Mouse (Mus musculus): Measurements from ENCODE around the gene Dhx58. TPM values are rescaled to one million over a fixed set of nuclear protein-coding genes. Genes with fewer than 3 reads are reported as not detected.
A peak's percentile ranks its signal among the peaks of the same experiment; 100 is the strongest.

The Dhx58 gene
- polyA plus RNA-seq, 1 experiment from 2014 or later, result 4.3 TPM

- 3% methylated on average over 14 of the region's 14 CpGs for WGBS
- ATAC-seq (replicated peaks; ENCODE audit: low FRiP score) (no peak), DNase-seq (ENCODE audit: low spot score) (peak; percentile 69)
- Histone ChIP-seq H3K4me3 (ENCODE audit: low read depth, low read length) (no peak overlapping the region), H3K27ac (ENCODE audit: low read depth, low read length) (no peak overlapping the region), H3K4me2 (ENCODE audit: low read depth, low read length, severe bottlenecking) (peak overlapping the region; percentile 41), H3K4me1 (replicated peaks; ENCODE audit: control insufficient read depth, insufficient read depth, low read length) (0 out of 2 replicates have a peak, but pooled peaks cover 2% of the 10 kb centered on the region), H3K9me3 (ENCODE audit: control insufficient read depth, low read length) (no peaks in the 10 kb centered on the region), H3K27me3 (ENCODE audit: control insufficient read depth, insufficient read depth, low read length) (no peaks in the 10 kb centered on the region), H3K9ac (ENCODE audit: low read length) (peak overlapping the region; percentile 17; the same call in 1 of the 2 replicates), H3K36me3 (ENCODE audit: control insufficient read depth, insufficient read depth, low read length) (peaks cover 1% of the 10 kb centered on the region; the same call in 1 of the 2 replicates)
Measured at GRCm38 (mm10) chr11:100701301-100701700, 2.8 kb downstream of the Dhx58 start.

- peak overlapping the region; percentile 41; the same call in 1 of the 2 replicates for H3K4me2 ChIP-seq (ENCODE audit: low read depth, low read length, severe bottlenecking)
- 72% methylated on average over 3 of the region's 3 CpGs for WGBS
- no peaks in the 10 kb centered on the region; the same call in 1 of the 2 replicates for H3K36me3 ChIP-seq (ENCODE audit: control insufficient read depth, insufficient read depth, low read length)
- no peak overlapping the region for H3K9ac ChIP-seq (ENCODE audit: low read length)
- 0 out of 2 replicates have a peak, but pooled peaks cover 2% of the 10 kb centered on the region for H3K4me1 ChIP-seq (replicated peaks; ENCODE audit: control insufficient read depth, insufficient read depth, low read length)
- no peaks in the 10 kb centered on the region for H3K27me3 ChIP-seq (ENCODE audit: control insufficient read depth, insufficient read depth, low read length)
- ATAC-seq (replicated peaks; ENCODE audit: low FRiP score), result no peak
- no peaks in the 10 kb centered on the region for H3K9me3 ChIP-seq (ENCODE audit: control insufficient read depth, low read length)
- H3K4me3 ChIP-seq (ENCODE audit: low read depth, low read length), result no peak overlapping the region
- no peak for DNase-seq (ENCODE audit: low spot score)
- H3K27ac ChIP-seq (ENCODE audit: low read depth, low read length), result no peak overlapping the region
Measured at GRCm38 (mm10) chr11:100700710-100701109, 3.4 kb downstream of the Dhx58 start.

GRCm38 (mm10) chr11:100697921-100698320, 6.2 kb downstream of the Dhx58 start:
- Histone ChIP-seq H3K27ac (ENCODE audit: low read depth, low read length) (no peak overlapping the region), H3K9me3 (ENCODE audit: control insufficient read depth, low read length) (no peaks in the 10 kb centered on the region), H3K4me1 (replicated peaks; ENCODE audit: control insufficient read depth, insufficient read depth, low read length) (peaks cover 2% of the 10 kb centered on the region; the same call in 1 of the 2 replicates), H3K9ac (ENCODE audit: low read length) (no peak overlapping the region), H3K27me3 (ENCODE audit: control insufficient read depth, insufficient read depth, low read length) (peaks cover 4% of the 10 kb centered on the region; the same call in 1 of the 2 replicates), H3K36me3 (ENCODE audit: control insufficient read depth, insufficient read depth, low read length) (no peaks in the 10 kb centered on the region), H3K4me3 (ENCODE audit: low read depth, low read length) (no peak overlapping the region), H3K4me2 (ENCODE audit: low read depth, low read length, severe bottlenecking) (no peak overlapping the region)
- ATAC-seq (replicated peaks; ENCODE audit: low FRiP score), result no peak
- no peak for DNase-seq (ENCODE audit: low spot score)
- 80% methylated on average over 7 of the region's 7 CpGs for WGBS

GRCm38 (mm10) chr11:100694926-100695325, 9.1 kb downstream of the Dhx58 start:
- Histone ChIP-seq H3K4me2 (ENCODE audit: low read depth, low read length, severe bottlenecking) (no peak overlapping the region), H3K4me3 (ENCODE audit: low read depth, low read length) (no peak overlapping the region), H3K27ac (ENCODE audit: low read depth, low read length) (no peak overlapping the region), H3K4me1 (replicated peaks; ENCODE audit: control insufficient read depth, insufficient read depth, low read length) (no peaks in the 10 kb centered on the region; the same call in 1 of the 2 replicates), H3K9ac (ENCODE audit: low read length) (no peak overlapping the region), H3K9me3 (ENCODE audit: control insufficient read depth, low read length) (no peaks in the 10 kb centered on the region), H3K27me3 (ENCODE audit: control insufficient read depth, insufficient read depth, low read length) (peaks cover 10% of the 10 kb centered on the region; the same call in 1 of the 2 replicates), H3K36me3 (ENCODE audit: control insufficient read depth, insufficient read depth, low read length) (no peaks in the 10 kb centered on the region)
- WGBS, result 44% methylated on average over 5 of the region's 5 CpGs
- ATAC-seq (replicated peaks; ENCODE audit: low FRiP score) (no peak), DNase-seq (ENCODE audit: low spot score) (peak; percentile 89)

- no peaks in the 10 kb centered on the region for H3K9me3 ChIP-seq (ENCODE audit: control insufficient read depth, low read length)
- H3K27me3 ChIP-seq (ENCODE audit: control insufficient read depth, insufficient read depth, low read length), result peaks cover 10% of the 10 kb centered on the region; the same call in 1 of the 2 replicates
- ATAC-seq (replicated peaks; ENCODE audit: low FRiP score) (no peak), DNase-seq (ENCODE audit: low spot score) (no peak)
- no peaks in the 10 kb centered on the region; the same call in 1 of the 2 replicates for H3K4me1 ChIP-seq (replicated peaks; ENCODE audit: control insufficient read depth, insufficient read depth, low read length)
- no peak overlapping the region for H3K27ac ChIP-seq (ENCODE audit: low read depth, low read length)
- no peak overlapping the region for H3K9ac ChIP-seq (ENCODE audit: low read length)
- H3K36me3 ChIP-seq (ENCODE audit: control insufficient read depth, insufficient read depth, low read length), result no peaks in the 10 kb centered on the region
- WGBS, result 29% methylated on average over 5 of the region's 5 CpGs
- H3K4me3 ChIP-seq (ENCODE audit: low read depth, low read length), result no peak overlapping the region
- no peak overlapping the region for H3K4me2 ChIP-seq (ENCODE audit: low read depth, low read length, severe bottlenecking)
Measured at GRCm38 (mm10) chr11:100693154-100693553, 10.9 kb downstream of the Dhx58 start.

- no peak for DNase-seq (ENCODE audit: low spot score)
- H3K9ac ChIP-seq (ENCODE audit: low read length), result no peak within 1 kb of the TSS
- peaks cover 10% of the 10 kb centered on the region; the same call in 1 of the 2 replicates for H3K27me3 ChIP-seq (ENCODE audit: control insufficient read depth, insufficient read depth, low read length)
- peak within 1 kb of the TSS; percentile 50 for H3K4me2 ChIP-seq (ENCODE audit: low read depth, low read length, severe bottlenecking)
- no peaks in the 10 kb centered on the region for H3K36me3 ChIP-seq (ENCODE audit: control insufficient read depth, insufficient read depth, low read length)
- ATAC-seq (replicated peaks; ENCODE audit: low FRiP score), result no peak
- no peak within 1 kb of the TSS for H3K27ac ChIP-seq (ENCODE audit: low read depth, low read length)
- no peaks in the 10 kb centered on the region; the same call in 1 of the 2 replicates for H3K4me1 ChIP-seq (replicated peaks; ENCODE audit: control insufficient read depth, insufficient read depth, low read length)
- H3K9me3 ChIP-seq (ENCODE audit: control insufficient read depth, low read length), result no peaks in the 10 kb centered on the region
- H3K4me3 ChIP-seq (ENCODE audit: low read depth, low read length), result peak within 1 kb of the TSS; percentile 11; the same call in 1 of the 2 replicates
- 2% methylated on average over 23 of the region's 23 CpGs for WGBS
Measured at GRCm38 (mm10) chr11:100692164-100692616, 11.9 kb downstream of the Dhx58 start, which contains the start of gene Zfp385c. Zfp385c (minus strand) TSS chr11:100692455.

- H3K36me3 ChIP-seq (ENCODE audit: control insufficient read depth, insufficient read depth, low read length), result no peaks in the 10 kb centered on the region
- peaks cover 10% of the 10 kb centered on the region; the same call in 1 of the 2 replicates for H3K27me3 ChIP-seq (ENCODE audit: control insufficient read depth, insufficient read depth, low read length)
- no peak overlapping the region for H3K4me3 ChIP-seq (ENCODE audit: low read depth, low read length)
- H3K9me3 ChIP-seq (ENCODE audit: control insufficient read depth, low read length), result no peaks in the 10 kb centered on the region
- ATAC-seq (replicated peaks; ENCODE audit: low FRiP score), result no peak
- H3K4me1 ChIP-seq (replicated peaks; ENCODE audit: control insufficient read depth, insufficient read depth, low read length), result no peaks in the 10 kb centered on the region; the same call in 1 of the 2 replicates
- H3K27ac ChIP-seq (ENCODE audit: low read depth, low read length), result no peak overlapping the region
- no peak for DNase-seq (ENCODE audit: low spot score)
- WGBS, result 81% methylated on average over 7 of the region's 7 CpGs
- H3K4me2 ChIP-seq (ENCODE audit: low read depth, low read length, severe bottlenecking), result no peak overlapping the region
- no peak overlapping the region for H3K9ac ChIP-seq (ENCODE audit: low read length)
Measured at GRCm38 (mm10) chr11:100690389-100690788, 13.7 kb downstream of the Dhx58 start.

- Histone ChIP-seq H3K27ac (ENCODE audit: low read depth, low read length) (no peak overlapping the region), H3K4me1 (replicated peaks; ENCODE audit: control insufficient read depth, insufficient read depth, low read length) (no peaks in the 10 kb centered on the region; the same call in 1 of the 2 replicates), H3K27me3 (ENCODE audit: control insufficient read depth, insufficient read depth, low read length) (peaks cover 10% of the 10 kb centered on the region; the same call in 1 of the 2 replicates), H3K9ac (ENCODE audit: low read length) (no peak overlapping the region), H3K36me3 (ENCODE audit: control insufficient read depth, insufficient read depth, low read length) (no peaks in the 10 kb centered on the region), H3K4me3 (ENCODE audit: low read depth, low read length) (no peak overlapping the region), H3K9me3 (ENCODE audit: control insufficient read depth, low read length) (no peaks in the 10 kb centered on the region), H3K4me2 (ENCODE audit: low read depth, low read length, severe bottlenecking) (no peak overlapping the region)
- WGBS, result 76% methylated on average over 4 of the region's 4 CpGs
- no peak for DNase-seq (ENCODE audit: low spot score)
- ATAC-seq (replicated peaks; ENCODE audit: low FRiP score), result no peak
Measured at GRCm38 (mm10) chr11:100688443-100688842, 15.6 kb downstream of the Dhx58 start.

GRCm38 (mm10) chr11:100687265-100687664, 16.8 kb downstream of the Dhx58 start:
- Histone ChIP-seq H3K9me3 (ENCODE audit: control insufficient read depth, low read length) (no peaks in the 10 kb centered on the region), H3K4me1 (replicated peaks; ENCODE audit: control insufficient read depth, insufficient read depth, low read length) (no peaks in the 10 kb centered on the region), H3K36me3 (ENCODE audit: control insufficient read depth, insufficient read depth, low read length) (no peaks in the 10 kb centered on the region), H3K9ac (ENCODE audit: low read length) (no peak overlapping the region), H3K4me2 (ENCODE audit: low read depth, low read length, severe bottlenecking) (no peak overlapping the region), H3K27ac (ENCODE audit: low read depth, low read length) (no peak overlapping the region), H3K4me3 (ENCODE audit: low read depth, low read length) (no peak overlapping the region), H3K27me3 (ENCODE audit: control insufficient read depth, insufficient read depth, low read length) (peaks cover 2% of the 10 kb centered on the region; the same call in 1 of the 2 replicates)
- 82% methylated on average over 7 of the region's 7 CpGs for WGBS
- ATAC-seq (replicated peaks; ENCODE audit: low FRiP score) (no peak), DNase-seq (ENCODE audit: low spot score) (no peak)

Measured in forebrain, embryonic 11.5 days (tissue).